Mouse (Mus musculus) intestine, embryonic 14.5 days (tissue): ENCODE data around the gene Gpatch1. TPM values are rescaled to one million over a fixed set of nuclear protein-coding genes. Genes with fewer than 3 reads are reported as not detected.
"Not testable (repeated sequence)": the region's sequence is repeated elsewhere in the genome, so short reads cannot be mapped to it uniquely, and the experiment has no call there.

ENCODE experiments used
- ATAC-seq: fragments of 200-750 bp; cut with Nextera tagmentation; replicated peaks from 2 replicates; pipeline ENCODE4 v1.8.0; 2017; ENCODE audit warnings: low read depth, moderate number of reproducible peaks, moderate TSS enrichment, moderate library complexity; ENCODE audit not compliant: low FRiP score, low TSS enrichment
- DNase-seq: peaks from one replicate; pipeline ENCODE4 v3.0.0-alpha.2; 2018; ENCODE audit warnings: low spot score
- H3K27ac ChIP-seq: fragments of 300-500 bp; sonication (generic); 2 replicates; pipeline ENCODE4 v1.5.1; 2014; ENCODE audit warnings: low read depth, mild to moderate bottlenecking, control low read depth
- H3K27me3 ChIP-seq: fragments of 300-500 bp; sonication (generic); replicated peaks from 2 replicates; pipeline ENCODE4 v1.6.1; 2014; ENCODE audit warnings: low read length, control low read depth; ENCODE audit not compliant: control insufficient read depth, insufficient read depth
- H3K36me3 ChIP-seq: fragments of 300-500 bp; sonication (generic); 2 replicates; pipeline ENCODE4 v1.6.1; 2014; ENCODE audit warnings: low read length, control low read depth; ENCODE audit not compliant: control insufficient read depth, insufficient read depth
- H3K4me1 ChIP-seq: fragments of 300-500 bp; sonication (generic); replicated peaks from 2 replicates; pipeline ENCODE4 v1.6.1; 2014; ENCODE audit warnings: low read length, control low read depth, mixed read lengths; ENCODE audit not compliant: control insufficient read depth, insufficient read depth
- H3K4me2 ChIP-seq: fragments of 300-500 bp; sonication (generic); 2 replicates; pipeline ENCODE4 v1.6.1; 2014; ENCODE audit warnings: low read length
- H3K4me3 ChIP-seq: fragments of 300-500 bp; sonication (generic); 2 replicates; pipeline ENCODE4 v1.5.1; 2014; ENCODE audit warnings: low read depth, low read length, control low read depth, mixed read lengths
- H3K9ac ChIP-seq: fragments of 300-500 bp; sonication (generic); 2 replicates; pipeline ENCODE4 v1.6.1; 2014; ENCODE audit warnings: mild to moderate bottlenecking, low read length
- H3K9me3 ChIP-seq: fragments of 300-500 bp; sonication (generic); 2 replicates; pipeline ENCODE4 v1.6.1; 2016; ENCODE audit warnings: low read length, control low read depth; ENCODE audit not compliant: control insufficient read depth
- WGBS: fragments of 180-500 bp; shearing (Covaris S2); extraction: QIAGEN DNeasy Blood & Tissue Kit; methylation state at CpG from one replicate; pipeline ENCODE4 v1.1.7; 2014; 5-methylcytosine and 5-hydroxymethylcytosine counted together
- polyA plus RNA-seq: library from polyadenylated mRNA; unstranded; fragments of >200 nt; fragmentation: Nextera tagmentation; extraction: Ambion mirVana; gene quantifications from 2 replicates; pipeline ENCODE4 v1.2.1, GENCODE M21; 2014

The Gpatch1 gene
- polyA plus RNA-seq, 1 experiment from 2014 or later, result 18.3 TPM

DNA sequence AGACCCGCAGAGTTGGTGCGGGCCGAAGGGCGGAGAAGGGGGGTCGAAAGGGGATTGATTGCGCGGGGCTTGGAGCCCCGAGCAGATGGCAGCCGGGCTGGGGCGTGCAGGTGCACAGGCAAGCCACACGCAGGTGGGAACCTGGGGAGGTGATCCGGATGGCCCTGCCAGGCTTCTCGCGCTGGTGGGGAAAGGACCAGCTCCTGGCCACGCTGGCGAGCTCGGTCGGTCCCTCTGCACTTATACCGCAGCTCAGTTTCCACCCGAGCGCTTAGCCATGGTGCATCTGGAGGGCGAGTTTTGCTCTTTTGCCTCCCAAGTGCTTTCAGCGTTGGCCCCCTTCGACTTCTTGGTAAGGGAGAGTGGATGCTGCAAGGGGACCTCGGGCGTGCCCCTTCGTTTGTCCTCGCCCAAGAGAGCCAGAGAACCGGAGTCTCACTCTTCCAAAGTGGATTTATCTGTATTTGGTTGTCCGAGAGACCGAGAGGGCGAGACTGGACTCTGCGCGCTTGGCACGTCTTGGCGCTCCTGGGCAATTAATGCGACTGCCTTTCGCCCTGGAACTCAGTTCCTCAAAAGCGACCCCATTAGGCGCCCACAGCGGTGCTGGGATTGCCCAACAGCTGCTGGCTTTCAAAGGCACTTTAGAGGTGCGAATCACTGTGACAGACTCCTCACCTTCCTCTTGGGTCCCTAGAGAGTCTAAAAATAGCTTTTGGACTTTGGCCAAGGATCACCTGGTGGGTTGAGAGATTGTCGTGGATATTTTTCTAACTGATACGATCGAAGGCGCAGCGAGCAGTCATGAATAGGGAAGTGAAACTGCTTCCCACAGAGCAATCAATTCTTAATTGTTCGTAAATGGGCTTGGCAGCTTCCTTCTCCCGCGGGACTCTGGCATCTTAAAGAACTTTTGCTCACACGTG is 16.6 kb upstream of the Gpatch1 start:
- DNase-seq (peak; percentile 74), ATAC-seq (peak; percentile 9; the same call in 1 of the 2 replicates)
- Histone ChIP-seq H3K36me3 (no peaks in the 10 kb centered on the region), H3K9me3 (no peaks in the 10 kb centered on the region), H3K4me3 (peak overlapping the region; percentile 66), H3K4me1 (0 out of 2 replicates have a peak, but pooled peaks cover 6% of the 10 kb centered on the region), H3K4me2 (peak overlapping the region; percentile 77), H3K9ac (peak overlapping the region; percentile 62), H3K27ac (peak overlapping the region; percentile 29), H3K27me3 (peaks cover 5% of the 10 kb centered on the region; the same call in 1 of the 2 replicates)
- under 1% methylated on average over 51 of the region's 51 CpGs for WGBS

DNA sequence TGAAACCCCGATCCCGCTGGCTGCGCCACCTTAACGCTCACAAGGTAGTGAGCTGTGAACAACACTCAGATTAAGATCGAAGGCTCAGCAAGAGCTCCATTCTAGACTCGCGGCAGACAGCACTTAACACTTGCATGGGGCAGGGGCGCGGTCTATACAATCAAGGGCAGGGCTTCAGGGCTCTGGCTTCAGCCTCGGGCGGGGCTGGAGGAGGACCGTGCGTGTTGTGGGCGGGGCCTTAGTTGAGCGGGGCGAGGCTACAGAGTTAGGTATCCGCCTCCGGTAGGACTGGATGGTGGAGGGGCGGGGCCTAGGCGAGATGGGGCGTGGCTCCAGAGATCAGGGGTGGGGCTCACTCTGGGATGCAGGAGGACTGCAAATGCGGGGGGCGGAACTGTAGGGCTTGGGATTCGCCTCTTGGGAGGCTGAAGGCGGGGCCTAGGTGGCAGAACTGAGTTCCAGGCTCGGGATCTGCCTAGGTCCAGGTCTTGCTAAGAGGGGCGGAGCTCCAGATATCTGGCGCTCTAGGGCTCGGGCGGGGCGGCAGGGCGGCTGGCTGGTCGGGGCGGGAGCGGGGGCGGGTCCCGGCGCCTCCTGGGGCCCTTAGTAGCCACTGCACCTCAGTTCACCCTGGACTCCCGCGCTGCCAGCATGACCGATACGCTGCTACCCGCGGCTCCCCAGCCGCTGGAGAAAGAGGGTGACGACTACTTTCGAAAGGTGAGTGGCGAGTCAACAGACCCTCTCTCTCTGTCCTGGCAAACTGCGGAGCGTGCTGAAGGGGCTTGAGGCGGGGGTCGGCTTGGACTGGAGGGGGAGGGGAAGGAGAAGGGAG is 15.7 kb upstream of the Gpatch1 start, which contains the start of gene Rhpn2:
Rhpn2 (plus strand) TSS at position 479 of the 835 bp plus-strand sequence.
- Histone ChIP-seq H3K9me3 (no peaks in the 10 kb centered on the region), H3K4me1 (0 out of 2 replicates have a peak, but pooled peaks cover 6% of the 10 kb centered on the region), H3K4me3 (peak within 1 kb of the TSS; percentile 66), H3K36me3 (no peaks in the 10 kb centered on the region), H3K27me3 (peaks cover 5% of the 10 kb centered on the region; the same call in 1 of the 2 replicates), H3K9ac (peak within 1 kb of the TSS; percentile 62), H3K4me2 (peak within 1 kb of the TSS; percentile 77), H3K27ac (peak within 1 kb of the TSS; percentile 66)
- peak; percentile 98 for ATAC-seq
- WGBS, result under 1% methylated on average over 48 of the region's 52 CpGs
- peak; percentile 100 for DNase-seq

DNA sequence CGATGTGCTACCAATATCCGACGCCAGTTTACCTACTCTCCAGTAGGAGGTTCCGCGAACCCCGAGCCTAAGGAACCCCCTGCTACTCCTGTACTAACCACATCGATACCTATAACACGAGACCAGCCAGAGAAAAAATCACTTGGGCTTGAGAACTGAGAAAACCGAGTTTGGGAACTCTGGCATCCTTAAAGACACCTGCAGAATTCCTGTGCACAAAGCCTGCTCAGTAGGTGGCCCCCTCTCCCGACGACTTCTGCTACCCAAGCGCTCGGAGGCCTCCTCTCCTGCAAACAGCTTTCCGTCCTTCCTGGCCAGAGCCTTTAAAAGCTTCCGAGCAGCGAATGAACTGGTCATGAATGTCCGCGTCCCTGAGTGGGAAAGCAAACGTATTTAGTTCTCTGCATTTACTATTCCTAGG is 15.0 kb upstream of the Gpatch1 start:
- Histone ChIP-seq H3K9me3 (no peaks in the 10 kb centered on the region), H3K4me3 (peak overlapping the region; percentile 66), H3K27ac (peak overlapping the region; percentile 66), H3K4me2 (peak overlapping the region; percentile 77), H3K36me3 (no peaks in the 10 kb centered on the region), H3K9ac (0 out of 2 replicates have a peak overlapping the region, but pooled peaks have one; percentile 37), H3K27me3 (peaks cover 5% of the 10 kb centered on the region; the same call in 1 of the 2 replicates), H3K4me1 (0 out of 2 replicates have a peak, but pooled peaks cover 6% of the 10 kb centered on the region)
- ATAC-seq (peak; percentile 16), DNase-seq (no peak)
- 1% methylated on average over 19 of the region's 19 CpGs for WGBS

DNA sequence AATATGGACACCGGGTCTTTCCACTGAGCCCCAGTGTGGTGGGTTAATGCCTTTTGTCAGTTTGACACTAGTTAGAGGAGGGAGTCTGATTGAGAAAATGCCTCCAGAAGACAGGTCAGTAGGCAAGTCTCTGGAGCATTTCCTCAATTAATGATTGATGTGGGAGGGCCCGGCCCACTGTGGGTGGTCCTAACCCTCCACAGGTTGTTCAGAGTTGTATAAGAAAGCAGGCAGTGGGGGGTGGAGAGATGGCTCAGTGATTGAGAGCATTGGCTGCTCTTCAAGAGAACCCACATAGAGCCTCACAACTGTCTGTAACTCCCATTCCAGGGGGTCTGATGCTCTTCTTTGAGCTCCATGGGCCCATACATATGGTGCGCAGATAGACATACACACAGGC is 13.3 kb upstream of the Gpatch1 start:
- Histone ChIP-seq H3K9ac (no peak overlapping the region), H3K27me3 (peaks cover 5% of the 10 kb centered on the region; the same call in 1 of the 2 replicates), H3K9me3 (no peaks in the 10 kb centered on the region), H3K27ac (no peak overlapping the region), H3K36me3 (no peaks in the 10 kb centered on the region), H3K4me1 (0 out of 2 replicates have a peak, but pooled peaks cover 6% of the 10 kb centered on the region), H3K4me2 (no peak overlapping the region), H3K4me3 (no peak overlapping the region)
- 62% methylated on average over 3 of the region's 3 CpGs for WGBS
- DNase-seq (no peak), ATAC-seq (no peak)

DNA sequence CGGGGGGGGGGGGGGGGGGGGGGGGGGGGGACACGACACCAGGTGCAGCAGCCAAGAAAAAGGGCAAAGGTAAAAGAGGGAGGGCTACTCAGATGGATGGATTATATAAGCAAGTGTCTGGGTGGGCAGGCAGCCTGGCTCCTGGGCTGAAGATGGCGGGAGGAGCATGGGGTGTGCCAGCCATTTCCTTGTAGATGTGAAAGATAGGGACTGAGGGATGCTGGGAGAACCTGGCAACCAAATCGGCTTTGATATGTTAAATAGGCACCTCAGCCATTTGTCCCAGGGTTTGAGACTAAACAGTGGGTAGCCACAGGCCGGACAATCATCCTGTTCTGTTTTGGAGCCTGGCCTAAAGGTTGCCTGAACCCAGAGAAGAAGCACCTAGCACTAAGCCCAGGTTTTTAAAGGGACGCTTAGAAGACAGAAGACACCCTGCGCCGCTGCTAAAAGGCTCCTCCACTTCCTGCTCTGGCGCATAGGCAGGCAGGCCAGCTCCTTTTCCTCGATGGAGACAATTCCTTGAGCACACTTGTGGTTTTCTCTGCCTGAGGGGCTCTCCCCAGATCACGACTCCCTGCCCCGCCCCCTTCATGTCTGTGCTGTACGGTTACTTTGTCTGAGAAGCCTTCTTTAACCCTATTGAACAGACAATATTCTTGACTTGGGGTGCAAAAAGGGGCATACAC is 4.6 kb upstream of the Gpatch1 start:
- Histone ChIP-seq H3K9me3 (no peaks in the 10 kb centered on the region), H3K4me2 (peak overlapping the region; percentile 22), H3K4me3 (no peak overlapping the region), H3K27ac (no peak overlapping the region), H3K36me3 (no peaks in the 10 kb centered on the region), H3K4me1 (no peaks in the 10 kb centered on the region), H3K9ac (no peak overlapping the region), H3K27me3 (no peaks in the 10 kb centered on the region)
- 7% methylated on average over 12 of the region's 13 CpGs for WGBS
- DNase-seq (no peak), ATAC-seq (no peak)

GRCm38 (mm10) chr7:35322161-35322560 is 3.9 kb upstream of the Gpatch1 start:
- H3K9me3 ChIP-seq, result no peaks in the 10 kb centered on the region
- no peaks in the 10 kb centered on the region for H3K36me3 ChIP-seq
- peaks cover 6% of the 10 kb centered on the region; the same call in 1 of the 2 replicates for H3K4me1 ChIP-seq
- no peak overlapping the region for H3K9ac ChIP-seq
- no peak overlapping the region for H3K4me3 ChIP-seq
- H3K27me3 ChIP-seq, result no peaks in the 10 kb centered on the region
- no peak overlapping the region for H3K27ac ChIP-seq
- WGBS, result 44% methylated on average over 3 of the region's 3 CpGs
- H3K4me2 ChIP-seq, result no peak overlapping the region
- ATAC-seq (no peak), DNase-seq (no peak)

DNA sequence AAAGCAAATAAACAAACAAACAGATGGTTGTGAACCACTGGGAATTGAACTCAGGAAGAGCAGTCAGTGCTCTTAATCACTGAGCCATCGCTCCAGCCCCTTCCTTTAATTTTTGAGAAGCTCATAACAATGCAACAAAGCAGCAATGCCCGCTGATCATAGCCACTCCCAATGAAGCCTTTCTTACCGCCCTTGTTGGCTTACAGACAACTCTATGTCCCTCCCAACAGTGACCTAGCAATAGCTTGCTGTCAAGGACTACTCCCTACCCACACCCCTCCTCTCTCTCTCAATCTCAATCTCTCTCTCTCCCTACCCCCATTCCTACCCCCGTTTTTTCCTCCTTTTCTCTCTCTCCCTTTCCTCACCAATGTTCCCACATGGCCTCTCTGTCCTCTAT is 1.5 kb upstream of the Gpatch1 start:
- H3K4me1 ChIP-seq, result peaks cover 8% of the 10 kb centered on the region; the same call in 1 of the 2 replicates
- no peaks in the 10 kb centered on the region for H3K27me3 ChIP-seq
- no peak overlapping the region for H3K4me2 ChIP-seq
- H3K36me3 ChIP-seq, result no peaks in the 10 kb centered on the region
- 84% methylated on average over 4 of the region's 4 CpGs for WGBS
- H3K9ac ChIP-seq, result no peak overlapping the region
- H3K4me3 ChIP-seq, result no peak overlapping the region
- ATAC-seq (no peak), DNase-seq (no peak)
- no peaks in the 10 kb centered on the region for H3K9me3 ChIP-seq
- H3K27ac ChIP-seq, result no peak overlapping the region

- not testable (repeated sequence) for H3K4me1 ChIP-seq, ATAC-seq, DNase-seq, H3K27me3 ChIP-seq, H3K4me2 ChIP-seq, H3K9me3 ChIP-seq, H3K4me3 ChIP-seq, H3K27ac ChIP-seq, H3K9ac ChIP-seq, H3K36me3 ChIP-seq
- WGBS, result 62% methylated on average over 3 of the region's 3 CpGs
These were observed 981 bp upstream of the Gpatch1 start for GRCm38 (mm10) chr7:35319221-35319620.
